Mouse (Mus musculus) liver, adult (tissue): ENCODE measurements around the gene Pphln1.

ENCODE experiments used
- GATA4 ChIP-seq: IDR thresholded peaks from 2 replicates; pipeline ENCODE4 v1.6.1; 2014; ENCODE audit warnings: mild to moderate bottlenecking, low read length; ENCODE audit not compliant: insufficient replicate concordance

Pphln1 gene

GRCm38 (mm10) chr15:93412445-93412844 lies 14.3 kb downstream of the Pphln1 start:
- no peak for TF ChIP-seq GATA4

DNA sequence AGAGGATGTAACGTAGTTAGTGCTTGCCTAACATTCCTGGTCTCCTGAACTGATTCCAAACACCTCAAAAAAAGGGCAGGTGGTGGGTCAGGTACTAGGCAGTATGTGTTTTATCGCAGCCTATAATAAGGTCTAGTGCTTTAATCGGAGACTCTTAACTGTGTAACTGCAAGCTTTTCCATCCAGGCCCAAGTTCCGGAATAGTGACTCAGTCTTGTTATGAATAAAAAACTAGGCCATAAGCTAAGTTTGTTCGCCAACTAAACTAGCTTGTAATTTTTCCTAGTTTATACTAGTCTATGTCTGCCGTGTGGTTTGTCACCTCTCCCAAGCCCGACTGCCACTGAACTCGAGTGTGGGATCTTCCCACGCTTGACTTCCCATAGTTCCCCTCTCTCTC lies 16.3 kb downstream of the Pphln1 start:
- no peak for TF ChIP-seq GATA4

- no peak for TF ChIP-seq GATA4
Observed at GRCm38 (mm10) chr15:93416300-93416699, 18.1 kb downstream of the Pphln1 start.

DNA sequence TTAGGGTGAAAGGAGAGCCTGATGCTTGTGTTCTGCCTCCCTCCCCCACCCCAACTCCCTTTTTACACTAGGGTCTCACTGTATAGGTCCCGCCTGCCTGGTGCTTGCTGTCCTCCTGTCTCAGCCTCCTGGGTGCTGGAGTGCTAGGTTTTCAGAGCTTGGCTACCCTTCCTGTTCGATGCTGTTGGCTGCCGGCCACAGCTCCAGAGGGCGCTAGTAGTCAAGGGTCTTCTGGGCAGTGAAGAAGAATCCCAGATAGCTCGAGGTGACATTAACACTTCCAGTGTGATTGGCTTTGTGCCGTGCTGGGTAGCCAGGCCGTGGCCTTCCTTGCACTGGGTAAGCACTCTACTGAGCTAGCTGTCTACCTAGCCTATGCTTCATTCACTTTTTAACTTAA lies 22.4 kb downstream of the Pphln1 start:
- TF ChIP-seq GATA4, result no peak

GRCm38 (mm10) chr15:93422537-93422936 lies 24.4 kb downstream of the Pphln1 start:
- no peak for TF ChIP-seq GATA4

DNA sequence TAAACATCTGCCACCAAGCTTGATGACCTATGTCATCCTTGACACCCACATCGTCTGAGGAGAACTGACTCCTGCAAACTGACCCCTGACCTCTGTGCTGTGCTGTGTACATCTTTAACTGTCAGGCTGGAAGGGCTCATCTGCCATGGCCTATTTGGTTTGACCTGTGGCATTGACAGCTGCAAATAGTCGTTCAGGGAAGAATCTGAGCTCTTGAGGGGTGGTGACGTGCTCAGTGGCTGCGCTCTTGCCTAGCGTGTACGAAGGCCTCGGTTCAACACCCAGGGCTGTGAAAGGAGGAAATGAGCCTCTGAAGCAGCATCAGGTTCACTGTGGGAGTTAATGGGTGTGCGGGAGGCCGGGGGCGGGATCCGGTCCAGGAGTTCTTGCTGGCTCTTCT lies 35.7 kb downstream of the Pphln1 start:
- TF ChIP-seq GATA4, result no peak

GRCm38 (mm10) chr15:93435998-93436397 lies 37.8 kb downstream of the Pphln1 start:
- TF ChIP-seq GATA4, result no peak

DNA sequence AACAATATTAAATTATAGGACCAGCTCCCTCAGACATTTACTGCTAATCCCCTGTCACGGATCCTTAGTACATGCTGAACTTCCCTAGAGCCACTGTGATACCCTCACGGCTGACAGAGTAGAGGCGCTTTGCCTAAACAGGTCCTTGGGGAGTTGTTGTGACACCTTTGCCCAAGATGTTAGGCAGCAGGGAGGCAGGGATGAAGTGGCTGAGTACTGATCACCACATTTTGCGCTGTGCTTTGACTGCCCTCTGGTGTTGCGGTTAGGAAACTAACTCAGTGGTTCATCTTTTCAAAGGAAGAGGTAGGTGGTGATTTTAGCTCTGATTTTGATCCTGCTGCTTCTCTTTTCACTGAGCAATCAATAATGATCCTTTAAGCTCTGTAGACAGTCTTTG lies 40.5 kb downstream of the Pphln1 start:
- TF ChIP-seq GATA4, result no peak

DNA sequence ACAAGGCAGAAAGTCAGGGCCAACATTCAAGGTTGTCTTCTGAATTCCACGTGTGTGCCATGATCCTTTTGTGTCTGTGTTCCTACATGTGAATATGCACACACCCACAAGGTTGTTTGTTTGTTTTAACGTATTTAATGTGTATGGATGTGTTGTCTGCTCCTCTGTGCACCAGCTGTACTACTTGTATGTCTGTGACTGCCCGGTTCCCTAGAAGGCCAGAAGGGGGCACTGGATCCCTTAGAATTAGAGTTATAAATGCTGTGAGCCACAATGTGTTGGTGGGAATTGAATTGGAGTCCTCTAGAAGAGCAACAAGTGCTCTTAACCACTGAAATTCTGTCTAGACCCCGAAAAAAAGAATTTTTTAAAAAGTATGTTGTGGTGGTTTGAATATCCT lies 44.1 kb downstream of the Pphln1 start:
- no peak for TF ChIP-seq GATA4

DNA sequence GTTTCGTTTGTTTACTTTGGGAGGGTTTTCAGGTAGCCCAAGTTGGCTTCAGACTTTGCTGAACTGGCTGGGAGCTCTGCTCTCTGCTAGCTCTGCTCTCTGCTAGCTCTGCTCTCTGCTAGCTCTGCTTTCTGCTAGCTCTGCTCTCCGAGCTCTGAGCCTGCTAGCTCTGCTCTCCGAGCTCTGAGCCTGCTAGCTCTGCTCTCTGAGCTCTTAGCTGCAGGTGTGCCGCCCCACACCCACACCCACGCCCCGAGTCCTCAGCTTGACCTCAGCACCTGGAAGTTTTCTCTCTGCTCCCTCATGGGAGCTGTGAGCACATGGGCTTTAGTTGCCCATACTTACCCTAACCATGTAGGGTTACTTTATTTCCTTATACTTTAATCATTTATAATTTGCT lies 45.5 kb downstream of the Pphln1 start:
- TF ChIP-seq GATA4, result no peak

DNA sequence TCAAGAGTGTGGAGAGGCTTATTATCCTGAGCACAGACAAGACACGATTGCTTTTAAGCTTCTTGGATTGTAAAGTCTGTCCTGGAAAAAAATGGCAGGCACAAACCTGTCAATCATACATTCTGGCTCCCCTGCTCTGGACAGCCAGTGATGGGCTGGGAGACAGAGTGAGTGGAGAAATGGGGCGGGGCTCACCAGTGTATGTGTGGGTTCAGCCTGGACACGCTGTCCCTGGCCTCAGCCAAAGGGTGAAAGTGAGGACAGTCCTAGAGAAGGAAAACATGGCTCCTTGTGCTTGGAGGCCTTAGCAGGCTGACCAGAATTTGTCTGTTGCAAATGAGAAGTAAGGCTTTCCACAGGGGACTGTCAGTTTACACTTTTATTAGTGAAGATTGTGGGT lies 50.7 kb downstream of the Pphln1 start:
- no peak for TF ChIP-seq GATA4

- TF ChIP-seq GATA4, result no peak
Observed at GRCm38 (mm10) chr15:93453296-93453695, 55.1 kb downstream of the Pphln1 start.

- no peak for TF ChIP-seq GATA4
Observed at GRCm38 (mm10) chr15:93456005-93456404, 57.9 kb downstream of the Pphln1 start.

GRCm38 (mm10) chr15:93459422-93459821 lies 61.3 kb downstream of the Pphln1 start:
- TF ChIP-seq GATA4, result no peak

DNA sequence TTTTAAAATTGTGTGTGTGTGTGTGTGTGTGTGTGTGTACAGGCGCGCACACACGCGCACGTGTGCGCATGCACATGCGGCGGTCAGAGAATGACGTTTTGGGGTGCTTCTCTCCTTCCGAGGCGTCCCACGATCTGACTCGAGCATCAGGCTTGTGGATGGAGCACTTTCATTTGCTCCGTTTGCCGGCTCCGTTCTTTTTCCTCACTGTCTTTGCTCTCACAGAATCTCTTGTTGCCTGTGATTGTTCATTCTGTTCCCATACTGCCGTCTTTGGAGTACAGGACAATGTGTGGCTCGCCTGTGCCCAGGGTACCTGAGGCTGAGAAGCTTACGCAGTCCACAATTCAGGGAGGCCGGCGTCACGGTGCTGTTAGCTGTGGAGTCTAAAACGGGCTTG lies 62.9 kb downstream of the Pphln1 start:
- TF ChIP-seq GATA4, result no peak

- TF ChIP-seq GATA4, result no peak
Observed at GRCm38 (mm10) chr15:93471651-93472050, 73.5 kb downstream of the Pphln1 start.

DNA sequence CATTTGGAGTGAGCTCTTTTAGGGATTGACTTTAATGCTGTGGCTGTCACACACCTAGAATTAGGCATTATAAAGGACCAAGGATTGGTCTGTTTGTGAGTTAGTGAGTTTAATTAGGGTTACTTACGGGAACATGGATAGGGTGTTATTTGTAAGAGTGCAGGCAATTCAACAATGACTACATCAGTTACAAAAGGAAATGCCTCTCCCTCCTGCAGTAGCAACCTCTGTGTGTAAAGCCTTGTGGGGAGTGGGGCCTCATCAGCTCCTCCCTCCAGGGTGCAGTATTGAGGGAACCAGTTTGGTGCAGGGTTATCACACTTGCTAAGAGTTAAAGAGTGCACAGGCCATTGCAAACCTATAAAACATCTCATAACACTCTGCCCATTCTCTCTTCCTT lies 73.9 kb downstream of the Pphln1 start:
- TF ChIP-seq GATA4, result no peak

GRCm38 (mm10) chr15:93474277-93474676 lies 76.1 kb downstream of the Pphln1 start:
- no peak for TF ChIP-seq GATA4

GRCm38 (mm10) chr15:93475688-93476087 lies 77.5 kb downstream of the Pphln1 start:
- TF ChIP-seq GATA4, result no peak

- no peak for TF ChIP-seq GATA4
Observed at GRCm38 (mm10) chr15:93477729-93478128, 79.6 kb downstream of the Pphln1 start.
